Mouse (Mus musculus) heart, postnatal 25 days (tissue): ENCODE measurements around the gene Cnpy1. TPM values are rescaled to one million over a fixed set of nuclear protein-coding genes. Genes with fewer than 3 reads are reported as not detected.
A peak's percentile ranks its signal among the peaks of the same experiment; 100 is the strongest.

ENCODE experiments used
- DNase-seq: peaks from one replicate; pipeline ENCODE4 v3.0.0; 2022; ENCODE audit warnings: low spot score
- intact Hi-C: fragments of 180-260 bp; cut with DNase I; formaldehyde crosslinking; loops from one replicate; pipeline ENCODE4 v1.15.1; 2025
- total RNA-seq, 2 experiments: library from RNA; stranded (reverse); gene quantifications; 2 replicates each; pipeline ENCODE4 v1.2.3; 2021

Cnpy1 gene
- total RNA-seq = not detected

DNA sequence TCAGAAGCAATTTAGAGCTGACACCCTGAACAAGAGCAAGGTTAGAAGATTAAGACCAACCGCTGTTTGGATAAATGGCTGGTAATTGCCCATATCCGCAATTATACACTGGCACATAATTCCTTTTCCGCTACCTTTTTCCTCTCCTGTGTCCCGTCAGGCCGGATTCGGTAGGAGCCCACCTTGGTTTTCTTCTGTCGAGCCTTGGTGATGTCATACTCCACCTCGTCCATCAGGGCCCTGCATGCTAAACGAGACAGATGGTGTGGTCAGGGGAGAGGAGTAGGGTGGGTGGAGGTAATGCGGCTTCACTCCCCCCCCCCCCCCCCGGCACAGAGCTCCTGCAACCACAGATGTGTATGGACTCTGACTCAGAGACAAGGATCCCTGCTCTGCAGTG lies at the start of gene Cnpy1:
Gene Cnpy1 (minus strand): TSS at position 233 of the 400 bp plus-strand sequence.
- no peak for DNase-seq

DNA sequence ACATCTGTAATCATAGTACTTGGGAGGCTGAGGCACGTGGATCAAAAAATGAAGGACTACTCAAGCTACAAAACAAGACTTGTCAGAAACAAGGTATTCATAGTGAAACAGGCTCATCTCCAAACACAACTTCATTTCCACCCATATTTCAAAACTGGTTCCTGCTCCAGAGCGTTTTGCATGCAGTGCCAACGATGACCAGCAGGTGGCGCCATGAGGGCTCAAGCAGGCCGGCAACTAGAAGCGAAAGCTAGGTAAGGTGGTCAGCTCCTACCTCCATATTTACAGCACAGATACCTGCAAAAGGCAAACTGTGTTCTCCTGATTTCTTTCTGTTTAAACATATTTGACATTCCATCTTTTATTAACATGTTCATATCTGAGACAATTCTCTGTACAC lies 48.4 kb upstream of the Cnpy1 start:
- intact Hi-C loops = loop anchor here (1.0 kb wide), 1 partner anchor 94 kb away; no protein-coding TSS in a partner anchor
- DNase-seq = peak; percentile 39

More for the DNA sequence above, at the start of gene Cnpy1:
- intact Hi-C loops = no loop called here

DNA sequence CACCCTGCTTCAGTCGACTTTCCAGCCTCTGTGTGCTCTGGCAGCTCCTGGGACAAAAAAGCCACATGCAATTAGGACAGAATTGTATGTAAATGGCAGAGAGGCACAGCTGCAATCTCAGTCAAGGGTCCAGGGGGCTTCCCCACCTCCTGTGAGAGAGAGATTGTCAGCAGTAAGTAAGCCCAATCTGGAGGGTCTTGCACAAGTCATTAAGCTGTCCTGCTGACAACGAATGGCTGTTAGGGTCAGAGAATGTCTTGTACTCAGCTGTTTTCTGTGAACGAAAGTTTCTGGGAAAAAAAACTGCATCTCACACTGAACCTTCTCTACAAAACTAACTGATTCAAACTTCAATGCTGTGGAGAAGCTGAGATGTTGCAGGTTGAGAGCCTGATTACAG lies 46.7 kb upstream of the Cnpy1 start:
- DNase-seq = no peak
- intact Hi-C loops = no loop called here

DNA sequence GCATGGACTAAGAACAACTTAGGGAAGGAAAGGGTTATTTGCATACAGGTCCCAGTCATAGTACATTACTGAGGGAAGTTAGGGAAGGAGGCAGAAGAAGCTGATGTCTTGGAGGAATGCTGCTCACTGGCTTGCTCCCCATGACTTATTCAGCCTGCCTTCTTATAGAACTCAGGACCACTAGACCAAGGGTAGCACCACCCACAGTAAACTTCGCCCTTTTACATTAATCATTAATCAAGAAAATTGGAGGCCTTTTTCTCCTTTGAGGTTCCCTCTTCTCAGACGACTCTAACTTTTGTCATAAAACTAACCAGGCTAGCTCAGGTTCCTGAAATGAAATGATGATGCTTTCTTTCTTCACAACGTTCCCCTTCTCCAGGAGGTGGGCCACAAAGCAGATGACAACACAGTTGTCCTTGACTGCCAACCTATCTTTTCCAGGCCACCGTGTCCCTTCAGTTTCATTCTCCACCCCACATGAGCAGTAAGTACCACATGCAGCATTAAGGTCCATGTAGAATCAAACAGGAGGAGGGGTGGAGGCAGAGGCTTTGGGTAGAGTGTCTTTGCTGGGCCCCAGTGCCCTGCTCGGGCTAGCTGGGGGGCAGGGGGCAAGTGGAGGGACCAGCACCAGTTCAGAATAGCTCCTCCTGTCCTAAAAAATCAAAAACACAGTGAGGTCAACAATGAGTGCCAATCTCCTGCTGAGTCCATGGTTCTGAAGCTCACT lies 45.7 kb upstream of the Cnpy1 start:
- no peak for DNase-seq
- intact Hi-C loops = no loop called here

DNA sequence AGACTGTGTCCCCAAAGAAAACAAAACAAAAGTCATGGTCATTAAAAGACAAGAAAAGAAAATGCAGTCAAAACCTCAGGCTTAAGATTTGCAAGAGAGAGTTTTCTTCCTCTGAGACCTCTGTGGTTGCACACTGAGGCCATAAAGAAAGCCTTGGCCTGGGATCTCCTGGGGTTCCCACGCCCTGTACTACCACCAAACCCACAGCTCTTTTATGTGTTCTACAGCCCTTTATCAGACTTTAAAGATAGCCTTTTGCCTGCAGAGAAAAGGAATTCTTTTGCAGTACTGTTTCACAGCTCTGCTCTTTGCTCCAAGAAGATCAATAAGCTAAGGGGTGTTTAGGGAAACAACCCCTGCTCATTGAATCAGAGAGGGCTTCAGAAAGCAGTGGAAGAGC lies 45.0 kb upstream of the Cnpy1 start:
- DNase-seq = no peak
- intact Hi-C loops = no loop called here

DNA sequence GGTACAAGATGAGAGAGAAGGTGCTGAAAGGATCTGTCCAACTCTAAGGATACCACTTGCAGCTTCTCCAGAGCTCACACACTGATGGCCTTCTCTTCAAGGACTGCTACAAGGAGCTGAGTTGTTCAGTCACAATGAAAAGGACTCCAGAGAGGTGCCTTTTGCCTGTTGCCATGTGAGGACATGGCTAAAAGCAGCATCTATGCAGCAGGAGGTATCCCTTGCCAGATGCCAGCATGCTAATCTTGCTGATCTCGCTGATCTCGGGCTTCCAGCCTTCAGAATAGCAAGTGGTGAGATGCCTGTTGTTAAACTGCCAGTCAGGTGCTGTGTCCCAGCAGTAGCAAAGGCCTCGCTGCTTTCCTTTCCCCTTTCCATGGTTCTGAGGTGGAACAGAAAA lies 43.5 kb upstream of the Cnpy1 start:
- no peak for DNase-seq
- intact Hi-C loops = no loop called here

DNA sequence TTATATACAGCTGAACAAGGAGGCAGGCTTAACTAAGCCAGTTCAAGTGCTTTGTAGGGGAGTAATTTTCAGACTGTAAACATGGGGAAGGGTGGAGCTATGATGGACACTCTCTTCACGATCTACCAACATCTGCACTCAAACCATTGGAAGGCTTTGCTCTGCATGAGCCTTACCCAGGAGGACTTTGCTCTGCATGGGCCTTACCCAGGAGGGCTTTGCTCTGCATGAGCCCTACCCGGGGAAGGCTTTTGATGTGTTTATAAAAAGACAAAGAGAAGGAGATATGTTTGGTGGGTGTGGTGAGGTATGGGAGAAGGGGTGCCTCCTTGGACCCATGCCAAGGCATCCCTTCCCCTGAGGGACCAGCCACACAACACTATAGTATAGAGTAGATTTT lies 31.7 kb upstream of the Cnpy1 start:
- intact Hi-C loops = no loop called here
- no peak for DNase-seq

DNA sequence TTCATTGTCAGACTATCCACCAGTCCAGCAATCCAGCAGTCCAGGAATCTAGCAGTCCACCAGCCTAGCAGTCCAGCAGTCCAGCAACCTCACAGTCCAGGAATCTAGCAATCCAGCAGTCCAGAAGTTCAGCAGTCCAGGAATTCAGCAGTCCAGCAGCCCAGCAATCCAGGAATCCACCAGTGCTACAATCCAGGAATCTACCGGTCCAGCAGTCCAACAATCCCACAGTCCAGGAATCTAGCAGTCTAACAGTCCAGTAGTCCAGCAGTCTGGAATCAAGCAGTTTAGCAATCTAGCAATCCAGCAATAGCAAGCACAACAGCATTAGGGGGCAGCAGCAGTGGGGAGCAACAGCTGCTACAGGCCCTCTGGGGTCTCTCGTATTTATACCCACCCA lies 27.2 kb upstream of the Cnpy1 start:
- intact Hi-C loops = no loop called here
- no peak for DNase-seq

DNA sequence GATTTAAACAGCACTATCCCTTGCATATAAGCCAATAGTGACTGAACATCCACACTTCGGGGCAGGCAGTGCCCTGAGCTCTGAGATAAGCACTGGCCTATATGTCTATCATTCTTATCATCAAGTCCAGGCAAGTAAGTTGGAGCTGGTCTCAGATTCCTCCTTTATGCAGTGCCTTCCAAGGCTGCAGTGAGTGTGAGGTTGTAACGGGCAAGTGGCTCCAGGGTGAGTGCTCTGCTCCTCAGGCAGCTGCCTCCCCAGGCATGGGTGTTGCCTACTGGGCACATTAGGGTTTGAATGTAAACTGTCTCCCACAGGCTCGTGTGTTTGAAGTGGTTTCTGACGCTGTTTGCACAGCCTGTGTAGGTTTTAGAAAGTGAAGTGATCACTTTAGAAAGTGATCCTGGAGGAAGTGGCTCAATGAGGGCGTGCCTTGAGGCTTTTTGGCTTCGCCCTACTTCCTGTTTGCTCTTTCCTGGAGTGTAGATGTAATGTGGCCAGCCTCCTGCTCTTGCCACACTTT lies 23.9 kb upstream of the Cnpy1 start:
- DNase-seq = no peak

DNA sequence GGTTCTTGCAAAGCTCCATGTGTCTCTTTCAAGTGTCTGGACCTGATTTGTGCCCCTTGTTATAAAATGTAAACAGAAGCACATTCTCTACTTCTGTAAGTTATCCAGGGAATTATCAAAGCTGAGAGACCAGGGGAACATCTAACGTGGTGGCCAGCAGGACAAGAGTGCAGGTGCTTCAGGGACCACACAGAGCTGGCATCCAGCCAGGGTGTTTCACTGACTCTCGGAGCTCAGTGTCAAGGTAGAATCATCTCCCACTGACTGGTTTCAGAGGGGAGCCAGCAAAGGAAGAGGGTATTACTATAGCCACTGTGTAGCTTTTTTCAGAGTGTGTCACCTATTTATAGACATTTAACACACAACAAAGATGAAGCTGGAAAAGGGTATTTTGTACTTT lies 22.0 kb upstream of the Cnpy1 start:
- no peak for DNase-seq
- intact Hi-C loops = no loop called here

More for the DNA sequence above, 23.9 kb upstream of the Cnpy1 start:
- intact Hi-C loops = no loop called here

DNA sequence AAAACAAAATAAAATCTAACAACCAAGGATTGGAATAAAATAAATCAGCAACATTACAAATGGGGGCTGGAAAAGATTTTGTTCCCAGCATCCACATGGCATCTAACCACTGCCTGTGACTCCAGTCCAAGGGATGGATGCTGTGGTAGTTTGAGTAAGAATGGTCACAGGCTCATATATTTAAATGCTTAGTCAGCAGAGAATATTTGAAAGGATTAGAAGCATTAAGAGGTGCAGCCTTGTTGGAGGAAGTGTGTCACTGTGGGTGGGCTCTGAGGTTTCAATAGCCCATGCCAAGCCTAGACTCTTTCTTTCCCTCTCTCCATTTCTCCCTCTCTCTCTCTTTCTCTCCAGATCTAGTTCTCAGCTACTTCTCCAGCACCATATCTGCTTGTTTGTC lies 20.0 kb upstream of the Cnpy1 start:
- intact Hi-C loops = no loop called here
- DNase-seq = no peak

DNA sequence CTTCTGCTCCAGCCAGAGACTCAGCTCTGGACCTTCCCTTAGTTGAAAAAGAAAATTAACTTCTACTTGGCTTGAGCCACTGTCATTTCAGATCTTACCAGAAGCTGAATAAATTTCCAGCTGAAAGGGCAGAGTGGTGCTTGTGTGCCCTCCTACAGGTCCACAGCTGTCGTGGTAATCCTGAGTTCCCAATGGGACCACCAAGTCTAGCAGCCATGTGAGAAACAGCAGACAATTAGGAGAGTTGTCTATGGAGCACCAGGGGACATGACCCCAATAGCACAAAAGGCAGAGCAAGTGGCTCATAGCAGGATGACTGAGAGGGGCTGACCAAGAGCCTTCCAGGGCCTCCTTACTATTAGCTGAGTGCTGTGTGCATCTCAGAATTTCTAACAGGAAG lies 18.2 kb upstream of the Cnpy1 start:
- DNase-seq = no peak
- intact Hi-C loops = no loop called here

DNA sequence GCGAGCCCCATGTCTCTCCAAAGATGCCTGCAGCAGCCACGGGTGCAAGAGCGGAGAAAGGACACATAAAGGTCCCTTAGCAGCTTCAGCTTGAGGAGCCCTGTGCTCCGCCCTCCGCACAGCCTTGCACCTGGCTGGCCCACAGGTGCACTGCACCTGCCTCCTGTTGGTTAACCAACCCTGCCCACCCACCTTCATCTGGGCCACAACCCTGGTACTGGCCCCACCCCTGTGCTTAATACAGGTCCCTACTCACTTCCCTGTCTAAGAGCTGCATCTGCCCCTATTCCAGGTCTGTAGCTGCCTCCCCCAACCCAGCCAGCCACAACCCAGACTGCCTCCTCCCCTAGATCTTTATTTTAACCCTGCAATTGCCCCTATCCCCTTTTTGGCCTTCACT lies 16.5 kb upstream of the Cnpy1 start:
- intact Hi-C loops = no loop called here
- DNase-seq = no peak

DNA sequence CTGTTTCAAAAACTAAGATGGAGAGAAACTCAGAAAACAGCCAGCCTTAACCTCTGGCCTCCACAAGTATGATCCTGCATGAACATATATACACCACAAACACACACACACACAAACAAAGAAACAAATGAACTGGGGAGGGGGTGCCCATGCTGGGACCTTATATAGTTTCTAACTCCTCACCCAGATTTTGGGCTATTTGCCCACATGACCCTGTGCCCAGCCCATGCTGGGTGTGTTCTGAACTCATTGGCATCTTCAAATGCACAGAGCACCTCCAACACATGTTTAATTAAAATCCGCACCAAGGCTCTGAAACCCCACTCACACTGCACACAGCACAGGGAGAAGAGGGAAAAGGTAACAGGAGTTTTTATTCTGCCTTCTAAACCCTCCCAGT lies 14.3 kb upstream of the Cnpy1 start:
- intact Hi-C loops = no loop called here
- no peak for DNase-seq

DNA sequence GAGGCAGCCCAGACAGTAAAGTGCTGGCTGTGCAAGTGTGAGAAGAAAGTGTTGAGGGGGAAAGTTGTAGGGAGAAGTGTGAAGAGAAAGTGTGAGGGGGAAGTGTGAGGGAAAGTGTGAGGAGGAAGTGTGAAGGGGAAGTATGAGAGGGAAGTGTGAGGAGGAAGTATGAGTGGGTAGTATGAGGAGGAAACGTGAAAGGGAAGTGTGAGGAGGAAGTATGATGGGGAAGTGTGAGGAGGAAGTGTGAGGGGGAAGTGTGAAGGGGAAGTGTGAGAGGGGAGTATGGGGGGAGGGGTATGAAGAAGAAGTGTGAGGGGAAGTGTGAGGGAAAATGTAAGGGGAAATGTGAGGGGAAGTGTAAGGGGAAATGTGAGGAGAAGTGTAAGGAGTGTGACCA lies 13.8 kb upstream of the Cnpy1 start:
- intact Hi-C loops = no loop called here
- no peak for DNase-seq

DNA sequence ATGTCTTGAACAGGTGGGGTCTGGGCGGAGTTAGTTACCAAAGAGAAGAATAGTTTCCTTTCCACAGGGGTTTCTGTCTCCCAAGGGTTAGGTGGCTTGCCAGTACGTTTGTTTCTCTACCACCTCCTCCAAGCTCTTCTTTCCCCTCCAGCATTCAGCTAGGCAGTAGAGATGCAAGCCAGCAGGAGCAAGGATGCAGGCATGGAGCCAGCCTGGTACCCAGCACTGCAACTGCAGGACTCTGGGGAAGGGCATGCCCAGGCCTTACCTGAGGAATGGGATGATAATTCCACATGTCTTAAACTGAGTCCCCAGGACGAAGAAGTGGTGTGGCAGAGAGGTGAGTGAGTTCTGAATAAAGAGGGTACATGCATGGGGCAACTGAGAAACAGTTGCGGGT lies 12.2 kb upstream of the Cnpy1 start:
- DNase-seq = no peak
- intact Hi-C loops = no loop called here

DNA sequence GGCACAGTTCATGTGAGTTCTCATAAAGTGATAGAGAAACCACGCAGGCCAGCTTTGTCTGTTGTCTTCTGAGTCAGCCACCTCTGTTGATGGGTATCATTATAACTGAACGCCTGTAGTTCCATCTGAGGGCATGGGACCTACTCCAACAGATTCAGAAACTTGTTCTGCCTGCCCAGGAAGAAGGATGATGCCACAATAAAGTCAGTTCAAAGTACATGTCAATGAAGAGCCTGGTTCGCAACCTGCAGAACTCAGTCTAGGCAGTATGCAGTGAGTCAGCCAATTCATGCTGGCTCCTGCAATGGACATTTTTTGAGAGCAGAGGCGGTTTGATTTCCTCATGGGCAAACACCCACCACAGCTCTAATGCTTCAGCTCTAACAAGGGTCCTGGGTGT lies 7.4 kb upstream of the Cnpy1 start:
- intact Hi-C loops = no loop called here
- no peak for DNase-seq

DNA sequence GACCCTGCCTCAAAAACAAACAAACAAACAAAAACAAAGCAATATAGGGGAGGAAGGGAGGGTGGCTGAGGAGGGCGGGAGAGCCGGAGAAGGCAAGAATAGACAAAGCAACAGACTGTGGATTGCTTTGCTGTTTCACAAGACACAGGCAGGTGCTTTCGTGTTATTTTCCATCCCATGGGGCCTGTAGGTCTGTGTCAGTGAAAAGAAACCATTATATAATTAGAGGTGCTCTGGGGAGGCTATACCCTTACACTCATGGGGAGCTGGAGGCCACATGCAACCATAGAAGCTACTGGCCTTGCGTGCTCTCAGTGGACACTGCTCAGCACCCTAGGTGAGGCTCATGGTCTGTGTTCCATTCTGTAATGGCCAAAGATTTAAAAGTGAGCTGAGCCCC lies 6.7 kb upstream of the Cnpy1 start:
- intact Hi-C loops = no loop called here
- no peak for DNase-seq

DNA sequence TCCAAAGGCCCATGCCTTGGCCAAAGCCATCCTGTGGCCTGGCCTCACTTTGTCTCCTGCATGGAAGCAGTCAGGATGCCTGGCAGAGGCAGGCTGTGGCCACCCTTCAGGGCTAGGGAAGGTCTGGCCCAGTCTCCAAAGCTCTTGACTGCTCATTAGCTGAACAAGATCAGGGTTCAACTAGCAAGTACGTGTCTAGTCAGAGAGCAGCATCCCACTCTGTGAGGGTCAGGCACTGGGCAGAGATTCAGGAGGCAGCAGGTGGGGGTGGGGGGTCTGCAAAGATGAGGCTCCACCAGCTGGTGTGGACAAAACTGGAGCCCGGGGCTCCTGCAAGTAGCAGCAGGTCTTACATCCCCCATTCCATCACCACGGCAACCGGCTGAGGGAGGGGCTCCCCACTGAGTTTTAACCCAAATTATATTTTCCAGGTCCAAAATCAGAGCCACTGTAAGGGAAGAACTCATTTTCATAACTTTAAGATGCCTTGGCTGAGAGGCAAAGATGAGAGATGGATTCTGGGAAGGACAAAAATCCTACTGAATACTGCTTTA lies 5.7 kb upstream of the Cnpy1 start:
- intact Hi-C loops = no loop called here

DNA sequence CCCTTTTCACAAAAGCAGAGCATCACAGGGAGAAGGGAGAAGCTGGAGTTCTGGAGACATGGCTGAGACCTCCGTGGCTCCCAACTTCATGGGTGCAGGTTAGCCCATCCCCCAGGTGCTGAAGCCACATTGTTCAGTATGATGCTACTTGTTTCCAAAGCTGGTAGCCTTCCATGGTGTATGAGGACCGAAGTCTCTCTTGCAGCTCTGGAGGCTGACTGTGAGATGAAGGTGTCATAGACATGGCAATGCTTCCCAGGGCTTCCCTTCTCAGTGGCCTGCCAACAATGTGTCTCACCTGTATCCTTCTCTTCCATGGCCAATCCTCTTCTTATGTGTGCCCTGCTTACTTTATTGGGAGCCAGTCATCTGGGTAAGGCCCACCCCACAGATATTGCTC lies 4.9 kb upstream of the Cnpy1 start:
- no peak for DNase-seq
- intact Hi-C loops = no loop called here

More for the DNA sequence above, 5.7 kb upstream of the Cnpy1 start:
- DNase-seq = no peak

DNA sequence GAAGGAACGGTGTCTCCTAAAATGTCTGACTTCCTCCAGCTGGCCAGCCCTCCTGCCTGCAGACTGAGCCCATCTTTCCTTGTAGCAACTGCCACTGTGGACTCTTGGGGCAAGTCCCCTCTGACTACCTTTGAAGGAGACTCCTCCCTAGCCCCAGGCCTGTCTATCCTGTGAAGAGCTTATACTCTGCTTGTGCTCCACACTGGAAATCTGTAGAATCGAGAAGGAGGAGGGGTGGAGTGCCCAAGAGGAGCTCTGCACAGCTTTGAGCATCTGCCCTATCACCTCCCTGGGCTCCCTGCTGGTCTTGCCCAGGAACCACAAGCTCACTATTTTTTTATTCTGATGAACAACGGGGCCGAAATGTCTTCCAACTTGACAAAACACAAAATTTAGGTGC lies 485 bp downstream of the Cnpy1 start:
- DNase-seq = no peak
- intact Hi-C loops = no loop called here
